Mouse (Mus musculus): ENCODE results near the gene Klk1b27.
"Not testable (repeated sequence)": the region's sequence is repeated elsewhere in the genome, so short reads cannot be mapped to it uniquely, and the experiment has no call there.

Klk1b27 gene

GRCm38 (mm10) chr7:44051990-44052389 is at the start of gene Klk1b27:
Klk1b27 (plus strand) TSS chr7:44052290.
- DNase-seq (ENCODE audit: low read depth, low spot score) = not testable (repeated sequence)

- no peak for DNase-seq (ENCODE audit: low read depth, low spot score)
Observed at GRCm38 (mm10) chr7:44004847-44005246, 47.2 kb upstream of the Klk1b27 start.

GRCm38 (mm10) chr7:44011868-44012267 is 40.2 kb upstream of the Klk1b27 start, which contains the start of gene Klk1b26:
Klk1b26 (plus strand) TSS chr7:44012168.
- not testable (repeated sequence) for DNase-seq (ENCODE audit: low read depth, low spot score)

- not testable (repeated sequence) for DNase-seq (ENCODE audit: low read depth, low spot score)
Observed at GRCm38 (mm10) chr7:44014666-44015065, 37.4 kb upstream of the Klk1b27 start.

GRCm38 (mm10) chr7:44015071-44015470 is 37.0 kb upstream of the Klk1b27 start:
- DNase-seq (ENCODE audit: low read depth, low spot score) = no peak

GRCm38 (mm10) chr7:44072117-44072516 is 20.0 kb downstream of the Klk1b27 start:
- no peak for DNase-seq (ENCODE audit: low read depth, low spot score)

GRCm38 (mm10) chr7:44077703-44078102 is 25.6 kb downstream of the Klk1b27 start:
- no peak for DNase-seq (ENCODE audit: low read depth, low spot score)

- no peak for DNase-seq (ENCODE audit: low read depth, low spot score)
Observed at GRCm38 (mm10) chr7:44096111-44096510, 44.0 kb downstream of the Klk1b27 start.

GRCm38 (mm10) chr7:44102028-44102427 is 49.9 kb downstream of the Klk1b27 start, which contains the start of gene Klk1b21:
Klk1b21 (plus strand) TSS chr7:44102328.
- DNase-seq (ENCODE audit: low read depth, low spot score) = not testable (repeated sequence)
